Mouse (Mus musculus): Measurements from ENCODE around the gene Gatd1.
A peak's percentile ranks its signal among the peaks of the same experiment; 100 is the strongest.

Gatd1 gene

DNA sequence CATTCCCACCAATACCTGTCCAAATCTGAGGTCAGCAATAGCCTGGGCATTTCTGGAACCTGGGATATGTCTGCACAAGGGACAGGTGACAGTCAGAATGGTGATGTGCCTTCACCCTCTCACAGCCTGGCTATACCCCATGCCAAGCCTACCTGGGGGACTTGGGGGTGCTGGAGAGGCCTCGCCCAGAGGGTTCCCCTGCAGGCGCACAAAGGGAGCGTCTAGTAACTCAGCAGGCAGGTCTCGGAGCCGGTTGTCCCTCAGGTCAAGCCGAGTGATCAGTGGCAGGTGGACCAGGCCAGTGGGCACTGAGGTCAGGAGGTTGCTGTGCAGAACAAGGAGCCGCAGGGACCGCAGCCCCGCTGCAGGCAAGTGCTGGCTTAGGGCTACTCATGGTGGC lies 27.5 kb upstream of the Gatd1 start:
- no peak for DNase-seq

DNA sequence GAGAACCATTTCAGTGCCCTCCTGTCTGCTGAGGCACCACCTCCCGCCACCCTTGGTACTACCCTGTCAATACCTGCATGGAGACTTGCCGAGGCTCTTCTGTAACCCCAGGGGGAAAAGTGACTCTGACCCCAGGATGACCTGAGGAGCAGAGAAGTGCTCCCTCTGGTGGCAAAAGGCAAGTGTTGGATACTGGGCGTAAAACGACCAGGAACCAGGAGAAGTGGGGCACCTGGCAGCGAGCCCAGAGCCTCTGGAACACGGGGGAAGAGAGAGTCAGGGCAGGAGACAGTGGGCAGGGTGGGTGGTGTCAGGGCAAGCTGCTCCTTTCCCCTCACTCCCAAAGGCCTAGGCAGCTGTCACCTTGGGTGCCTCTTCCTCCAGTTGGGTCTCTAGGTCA lies 26.7 kb upstream of the Gatd1 start:
- no peak for DNase-seq

DNA sequence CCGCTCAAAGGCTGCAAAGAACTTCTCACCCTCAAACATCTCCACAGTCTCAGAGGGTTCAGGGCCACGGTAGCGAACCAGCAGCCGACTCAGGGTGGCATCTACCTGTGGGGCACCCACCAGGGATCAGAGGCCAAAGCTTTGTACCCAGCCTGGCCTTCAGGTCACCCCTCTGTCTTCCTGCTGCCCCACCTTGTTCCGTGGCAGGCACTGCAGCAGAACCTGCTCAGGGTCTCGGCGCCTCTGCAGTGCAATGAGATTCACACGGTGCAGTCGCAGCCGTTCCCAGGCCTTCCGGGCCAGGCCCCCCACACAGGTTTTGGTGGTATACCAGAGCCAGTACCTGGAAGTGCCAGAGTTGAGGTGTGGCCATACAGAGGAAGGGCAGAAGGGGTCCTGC lies 25.9 kb upstream of the Gatd1 start:
- no peak for DNase-seq

DNA sequence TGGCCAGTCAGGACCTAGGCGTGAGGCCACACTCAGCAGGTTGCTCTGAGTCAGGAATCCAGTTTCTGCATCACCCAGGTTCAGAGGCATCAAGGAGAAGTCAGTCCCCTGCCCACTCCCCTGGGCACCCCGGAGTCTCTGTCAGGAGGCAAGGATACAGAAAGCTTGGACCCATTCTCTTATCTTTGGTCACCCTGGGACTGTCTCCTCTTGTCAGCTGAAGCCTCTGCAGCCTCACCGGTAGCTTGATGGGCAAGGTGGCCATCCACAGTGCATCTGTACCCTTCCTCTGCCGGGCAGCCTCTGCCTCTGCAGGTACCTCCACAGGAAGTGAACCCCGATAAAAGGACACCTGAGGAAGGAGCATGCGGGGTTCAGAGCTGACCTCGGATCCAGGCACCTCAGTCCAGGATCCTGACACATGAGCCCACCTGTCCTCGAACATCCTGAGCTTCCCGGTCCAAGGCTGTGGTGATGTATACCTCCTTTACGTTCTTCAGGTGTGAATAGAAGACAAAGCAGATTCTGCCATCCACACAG lies 25.3 kb upstream of the Gatd1 start:
- DNase-seq = no peak

DNA sequence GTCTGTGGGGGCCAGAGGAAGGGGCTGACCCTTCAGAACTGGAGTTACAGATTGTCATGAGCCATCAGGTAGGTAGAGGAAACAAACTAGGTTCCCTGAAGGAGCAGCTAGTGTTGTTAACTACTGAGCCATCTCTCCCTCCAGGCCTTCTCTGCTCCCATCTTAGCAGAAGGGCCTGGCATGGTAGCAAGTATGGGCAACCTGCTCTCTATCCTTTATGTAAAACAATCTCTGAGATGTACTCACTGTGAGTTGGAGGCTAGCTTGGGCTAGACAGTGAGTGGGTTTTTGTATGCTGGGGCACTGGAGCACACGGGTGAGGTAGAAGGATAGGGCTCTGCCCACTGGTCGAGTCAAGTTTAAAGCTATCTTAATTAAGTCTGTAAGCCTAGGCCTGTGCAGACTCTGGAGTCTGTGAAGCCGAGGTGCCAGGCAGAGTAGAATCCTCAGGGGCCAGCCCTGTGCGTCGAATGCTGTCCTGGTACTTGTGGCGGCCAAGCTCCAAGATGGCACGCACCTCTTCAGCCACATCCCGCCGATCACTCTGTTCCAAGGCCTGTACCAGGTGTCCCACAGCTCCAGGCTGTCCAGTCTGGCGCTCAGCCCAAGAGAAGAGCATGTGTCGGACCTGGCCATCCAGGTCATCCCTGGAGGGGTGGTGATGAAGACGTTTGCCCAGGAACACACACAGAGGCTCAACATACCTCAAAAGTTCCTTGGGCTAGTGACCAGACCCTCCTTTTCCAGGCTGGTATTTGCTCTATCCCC lies 24.4 kb upstream of the Gatd1 start:
- DNase-seq = no peak

DNA sequence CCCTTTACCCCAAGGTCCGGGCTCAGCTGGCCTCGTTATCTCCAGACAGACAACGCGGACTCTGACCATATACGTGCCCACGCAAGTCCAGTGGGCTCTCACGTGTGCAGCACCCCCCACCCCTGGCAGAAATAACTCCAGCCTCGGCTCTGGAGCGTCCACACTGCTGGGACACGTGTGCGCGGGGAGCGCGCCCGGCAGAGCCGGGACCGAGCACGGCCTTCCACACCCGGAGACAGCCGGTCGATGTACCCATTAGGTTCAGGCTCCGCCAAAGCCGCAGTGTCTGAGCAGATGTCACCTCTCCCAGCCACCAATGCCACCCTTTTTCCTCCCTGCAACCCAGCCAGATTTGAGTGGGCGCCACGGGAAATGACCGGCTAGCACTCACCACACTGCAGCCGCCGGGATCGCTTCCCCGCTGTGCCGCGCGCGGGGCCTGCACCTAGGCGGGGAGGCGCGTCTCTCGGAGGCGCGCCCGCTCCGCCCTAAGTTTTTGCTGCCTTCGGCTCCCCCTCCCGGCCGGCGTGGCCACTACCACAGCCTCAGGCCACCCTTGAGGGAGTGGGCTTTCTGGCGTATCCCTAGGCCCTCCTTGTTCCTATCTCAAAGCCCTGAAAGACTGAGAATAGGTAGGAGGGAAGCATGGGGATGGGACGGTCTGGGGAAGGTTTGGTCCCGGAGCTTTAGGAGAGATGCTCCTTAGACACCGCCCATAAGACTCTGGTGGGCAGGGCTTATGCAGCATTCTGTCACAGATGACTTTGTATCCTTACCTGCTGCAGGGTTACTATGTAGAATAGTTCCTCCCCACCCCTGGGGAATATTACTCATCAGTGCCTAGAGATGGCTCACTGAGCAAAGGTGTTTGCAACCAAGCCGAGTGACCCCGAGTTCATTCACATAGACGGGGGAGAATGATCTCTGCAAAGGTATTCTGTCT lies 23.5 kb upstream of the Gatd1 start, which contains the start of gene Slc25a22:
Gene Slc25a22 (minus strand): TSS at position 715 of the 943 bp plus-strand sequence.
- peak; percentile 82 for DNase-seq

DNA sequence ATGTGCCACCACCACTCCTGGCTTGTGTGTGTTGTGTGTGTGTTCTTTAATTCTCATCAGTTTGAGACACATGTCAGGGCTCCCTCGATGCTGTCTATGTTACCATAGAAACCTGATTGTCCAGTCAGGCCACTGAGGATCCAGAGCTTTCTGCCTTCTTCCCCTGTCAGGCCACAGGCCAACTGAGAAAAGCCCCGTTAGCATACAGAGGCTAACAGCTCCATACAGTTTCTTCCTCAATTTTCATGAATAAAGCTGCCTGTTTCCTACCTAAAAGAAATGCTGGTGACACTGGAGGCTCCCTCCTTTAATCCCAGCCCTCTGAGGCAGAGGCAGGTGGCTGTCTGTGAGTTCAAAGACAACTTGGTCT lies 22.6 kb upstream of the Gatd1 start:
- no peak for DNase-seq

DNA sequence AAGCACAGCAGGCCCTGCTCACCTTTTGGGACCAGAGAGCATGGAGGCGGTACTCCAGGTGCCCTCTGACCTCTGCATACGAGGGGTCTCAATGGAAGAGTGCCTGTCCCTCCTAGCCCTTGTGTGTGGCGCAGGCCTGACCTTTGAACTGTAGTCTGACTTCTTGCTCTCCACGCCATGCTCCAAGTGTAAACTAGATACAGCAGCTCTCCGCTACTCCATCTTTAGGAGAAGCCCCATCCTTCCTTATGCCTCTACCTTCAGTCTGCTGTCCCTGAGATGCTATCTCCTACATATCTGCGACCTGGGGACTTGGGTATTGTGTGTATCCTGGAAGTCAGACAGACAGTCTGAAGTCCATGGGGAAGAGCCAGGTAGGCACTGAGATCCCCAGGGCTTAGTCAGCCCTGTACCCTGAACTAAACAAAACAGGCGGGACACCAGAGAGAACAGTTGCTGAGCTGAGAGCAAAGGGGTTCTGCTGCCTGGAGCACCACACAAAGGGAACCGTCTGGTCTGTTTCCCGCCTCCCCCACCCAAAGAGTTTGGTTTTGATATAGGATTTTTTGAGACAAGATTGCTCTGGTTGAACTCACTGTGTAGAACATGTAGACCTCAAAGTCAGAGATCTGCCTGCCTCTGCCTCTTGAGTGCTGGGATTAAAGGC lies 22.1 kb upstream of the Gatd1 start:
- DNase-seq = no peak

DNA sequence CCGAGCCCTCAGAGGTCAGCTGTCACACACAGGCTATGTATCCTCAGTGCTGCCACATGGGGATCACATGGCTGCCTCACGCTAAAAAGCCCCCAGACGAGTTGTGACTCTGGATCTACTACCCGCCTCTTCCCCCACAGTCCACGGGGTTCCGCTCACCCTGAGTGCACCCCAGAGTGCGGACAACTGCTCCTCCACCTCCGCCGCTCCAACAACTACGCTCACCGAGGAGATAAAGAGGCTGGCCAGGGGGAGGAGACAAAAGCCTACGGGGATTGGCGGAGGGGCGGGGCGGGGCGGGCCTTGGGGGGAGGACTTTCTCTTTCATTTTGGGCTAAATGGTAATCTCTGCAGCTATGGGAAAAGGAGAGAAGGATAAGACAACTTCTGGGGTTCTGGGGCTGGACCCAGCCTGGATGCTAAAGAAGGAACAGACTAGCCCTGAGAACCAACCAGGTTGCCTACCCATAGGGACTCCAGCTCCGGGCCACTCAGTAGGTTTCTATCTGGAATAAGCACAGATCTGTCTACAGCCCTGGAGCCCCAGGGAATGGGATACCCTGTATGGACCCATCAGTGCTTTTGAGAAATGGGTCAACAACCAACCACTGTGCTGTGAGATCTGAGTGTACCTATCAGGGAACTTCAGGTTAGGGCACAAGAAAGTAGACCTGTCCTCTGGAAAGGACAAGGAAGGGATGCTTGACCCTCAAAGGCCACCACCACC lies 21.4 kb upstream of the Gatd1 start:
- no peak for DNase-seq

DNA sequence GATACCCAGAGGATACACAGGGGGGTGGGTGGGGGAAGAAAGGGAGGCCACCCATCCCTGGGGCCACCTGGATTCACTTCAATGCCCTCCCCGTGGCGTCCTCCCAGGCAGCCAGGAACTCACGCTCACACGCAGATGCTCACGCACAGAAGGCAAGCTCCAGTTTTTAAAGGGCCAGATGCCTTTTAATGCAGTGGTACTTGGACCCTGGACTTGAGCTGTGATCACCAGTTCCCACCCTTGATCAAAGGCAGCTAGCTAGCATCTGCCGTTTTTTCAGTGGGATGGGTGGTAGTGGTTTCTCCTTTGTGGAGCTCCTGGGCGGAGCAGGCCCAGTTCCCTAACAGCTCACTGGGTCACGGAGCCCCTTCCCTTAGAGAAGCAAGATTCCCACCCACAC lies 20.5 kb upstream of the Gatd1 start:
- no peak for DNase-seq

DNA sequence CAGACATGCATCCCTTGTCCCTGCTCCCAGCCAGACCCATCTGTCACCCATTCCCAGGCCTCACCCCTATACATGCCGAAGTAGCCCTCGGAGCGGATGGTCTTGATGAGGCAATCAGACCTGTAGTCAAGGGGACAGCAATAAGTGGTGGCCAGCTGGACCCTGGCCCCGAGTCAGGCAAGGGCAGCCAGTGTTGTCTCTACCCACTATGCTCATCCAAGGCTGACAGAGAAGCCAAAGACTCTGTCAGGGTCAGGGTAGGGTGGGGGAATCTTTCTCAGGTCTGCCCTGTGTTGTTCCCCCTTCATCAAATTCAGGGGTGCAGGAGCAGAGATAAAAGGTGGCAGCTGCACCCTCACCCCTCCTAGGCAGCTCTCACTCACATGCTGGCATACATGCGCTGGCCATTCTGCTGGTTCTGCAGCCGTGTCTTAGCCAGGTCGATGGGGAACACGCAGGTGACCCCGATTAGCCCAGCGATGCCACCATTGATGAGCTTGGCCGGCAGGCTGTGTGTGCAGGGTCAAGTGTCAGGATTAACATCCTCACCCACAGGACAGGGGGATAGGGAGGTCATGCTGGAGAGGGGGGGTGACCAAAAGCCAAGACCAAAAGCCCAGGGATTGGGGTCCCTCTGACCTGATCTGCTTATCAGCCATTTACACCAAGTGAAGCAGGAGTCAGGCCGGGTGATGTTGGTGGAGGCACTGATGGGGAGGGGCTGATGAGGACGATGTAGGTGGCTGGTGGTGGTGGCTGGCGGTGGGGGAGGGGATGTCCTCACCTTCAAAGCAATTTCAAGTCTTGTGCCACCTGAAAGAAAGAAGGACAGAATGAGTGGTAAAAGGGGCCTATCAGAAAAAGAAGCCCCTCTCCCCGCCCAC lies 19.8 kb upstream of the Gatd1 start:
- DNase-seq = no peak

DNA sequence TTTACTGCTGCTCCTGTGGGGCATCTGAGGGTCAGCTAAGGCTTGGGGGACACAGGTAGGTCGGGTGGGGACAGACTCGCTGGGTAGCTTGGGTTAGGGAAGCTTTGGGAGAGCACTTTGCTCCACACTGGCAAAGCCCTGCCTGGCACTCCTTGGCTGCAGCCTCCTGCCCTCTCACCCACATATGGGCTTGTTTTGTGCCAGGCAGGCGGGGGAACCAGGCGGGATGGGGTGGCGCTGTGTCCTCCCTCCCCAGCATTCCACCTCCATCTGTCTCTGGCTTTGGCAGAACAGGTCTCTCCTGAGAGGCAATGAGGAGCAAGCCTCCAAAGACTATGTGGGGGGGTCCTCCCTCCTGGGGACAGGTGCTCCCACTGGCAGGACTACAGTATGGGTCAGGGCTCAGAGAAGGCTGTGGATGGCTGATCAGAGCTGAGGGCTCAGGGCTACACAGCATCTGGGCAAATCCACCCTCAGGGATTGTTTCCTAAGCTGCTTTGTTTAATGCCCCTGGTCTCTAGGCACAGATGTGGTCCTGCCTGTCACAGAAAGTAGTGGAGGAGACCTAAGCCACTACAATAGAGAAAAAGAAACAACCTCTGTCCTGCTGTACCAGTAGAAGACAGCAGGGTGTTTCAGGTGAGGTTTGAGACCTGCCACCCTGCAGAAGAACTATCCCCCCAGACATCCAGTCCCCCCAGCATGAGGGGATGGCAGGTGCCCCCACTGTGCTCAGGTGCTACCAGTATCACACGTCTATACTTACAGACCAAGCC lies 19.0 kb upstream of the Gatd1 start:
- DNase-seq = no peak

DNA sequence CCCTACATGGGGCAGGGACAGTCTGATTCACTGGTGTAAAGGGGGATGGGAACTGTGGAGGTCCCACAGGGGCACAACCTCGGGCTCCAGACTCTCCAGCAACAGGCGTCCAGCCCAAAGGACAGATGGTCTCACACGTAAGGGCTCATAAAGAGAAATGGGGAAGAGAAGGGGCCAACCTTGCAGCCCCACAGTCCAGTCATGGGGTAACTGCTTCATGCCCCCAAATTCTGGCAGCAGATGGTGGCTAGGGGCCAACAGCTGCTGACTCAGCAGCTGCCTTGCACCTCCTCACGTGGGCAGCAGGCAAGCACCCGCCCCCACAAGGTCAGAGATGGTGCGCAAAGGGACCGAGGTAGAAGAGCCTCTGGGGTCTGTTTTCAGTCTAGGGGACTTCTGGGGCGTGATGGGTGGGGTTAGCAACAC lies 18.3 kb upstream of the Gatd1 start:
- no peak for DNase-seq

DNA sequence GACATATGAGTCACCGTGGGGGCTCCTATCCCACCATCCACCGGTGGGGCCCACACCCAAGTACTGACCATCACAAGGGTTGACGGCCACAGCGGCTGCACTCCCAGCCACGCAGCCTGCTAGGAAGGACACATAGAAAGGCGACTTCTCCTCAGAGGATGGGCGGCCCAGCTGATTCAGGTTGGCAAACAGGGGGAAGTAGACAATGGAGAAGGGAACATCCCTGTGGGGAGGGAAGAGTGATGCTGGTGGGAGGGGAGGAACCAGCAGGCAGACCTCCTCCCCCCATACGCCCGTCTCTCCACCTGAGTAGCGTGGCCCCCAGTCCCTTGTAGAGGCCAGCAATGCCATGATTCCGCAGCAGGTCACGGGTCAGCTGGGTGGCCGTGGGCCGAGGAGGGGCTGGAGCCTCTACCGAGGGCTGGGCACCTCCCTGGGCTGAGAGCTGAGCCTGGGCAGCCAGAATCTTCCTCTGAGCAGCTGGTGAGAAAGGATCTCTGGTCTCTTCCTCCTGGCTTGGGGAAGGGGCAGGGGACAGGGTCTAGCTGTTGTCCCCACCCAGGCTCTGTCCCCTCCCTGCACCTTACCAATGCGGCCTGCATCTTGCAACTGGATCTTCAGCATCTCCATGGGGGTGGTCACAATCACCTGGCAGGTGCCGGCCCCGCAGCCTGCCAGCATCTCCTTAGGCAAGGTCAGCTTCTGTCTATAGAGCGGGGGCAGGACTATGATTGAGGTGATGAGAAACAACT lies 17.7 kb upstream of the Gatd1 start:
- no peak for DNase-seq

DNA sequence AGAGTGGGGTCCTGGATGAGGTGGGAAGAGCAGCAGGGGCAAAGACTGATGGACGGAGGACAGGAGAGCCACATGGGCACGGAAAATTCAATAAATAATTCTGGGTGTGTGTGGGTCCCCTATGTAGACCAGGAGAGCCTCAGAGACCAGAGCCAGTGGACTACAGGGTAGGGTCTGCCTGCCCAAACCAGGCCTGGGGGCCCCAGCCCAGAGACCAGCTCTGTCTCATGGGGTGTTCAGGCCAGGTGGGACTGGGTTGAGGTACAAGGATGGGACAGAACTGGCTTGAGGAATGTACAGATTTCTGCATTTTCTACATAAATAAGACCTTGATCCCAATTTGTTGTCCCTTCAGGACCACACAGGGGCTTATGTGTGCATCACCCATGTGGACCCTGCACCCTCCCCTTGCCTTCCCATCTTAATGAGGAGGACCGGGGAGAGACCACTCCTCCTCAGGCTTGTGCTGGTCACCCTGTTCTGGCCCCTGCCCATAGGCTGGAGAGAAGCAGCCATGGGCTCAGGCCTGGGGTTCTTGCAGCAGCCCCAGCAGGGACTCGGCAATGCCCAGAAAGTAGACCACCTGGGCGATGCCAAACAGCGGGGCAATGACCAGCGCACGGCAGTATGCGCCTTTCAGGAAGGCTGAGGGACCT lies 16.8 kb upstream of the Gatd1 start:
- no peak for DNase-seq

DNA sequence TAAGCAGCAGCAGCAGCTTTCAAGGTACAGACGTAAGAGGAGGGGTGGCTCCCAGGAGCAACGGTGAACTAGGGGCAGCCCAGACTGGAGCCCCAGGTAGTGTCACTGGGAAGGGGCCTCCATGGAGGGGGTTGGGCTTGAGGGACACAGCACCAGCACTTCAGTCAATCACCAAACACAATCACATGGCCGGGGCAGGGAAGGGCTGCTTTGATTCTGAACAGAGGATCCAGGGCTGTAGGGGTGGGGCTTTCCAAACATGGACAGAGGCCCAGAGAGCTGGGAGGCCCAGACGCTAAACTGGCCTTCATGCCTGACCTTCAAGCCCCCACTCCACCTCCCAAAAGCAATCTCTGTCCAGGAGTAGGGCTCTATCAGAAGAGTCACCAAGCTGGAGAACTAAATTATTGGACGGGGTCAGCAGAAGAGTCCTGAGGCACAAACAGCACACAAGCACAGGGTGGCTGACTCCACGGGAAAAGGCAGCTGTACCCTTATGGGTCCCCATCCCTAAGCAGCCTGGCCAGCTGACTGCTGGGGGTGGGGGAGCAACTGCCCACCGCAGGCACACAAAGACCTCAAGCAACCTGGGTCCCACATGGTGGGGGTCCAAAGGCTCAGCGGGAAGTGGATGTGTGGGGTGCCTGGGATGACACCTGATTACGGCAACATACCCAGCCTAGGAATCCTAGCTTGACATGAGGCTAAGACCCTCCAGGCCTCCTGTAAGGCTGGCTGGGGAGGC lies 16.1 kb upstream of the Gatd1 start:
- DNase-seq = no peak

DNA sequence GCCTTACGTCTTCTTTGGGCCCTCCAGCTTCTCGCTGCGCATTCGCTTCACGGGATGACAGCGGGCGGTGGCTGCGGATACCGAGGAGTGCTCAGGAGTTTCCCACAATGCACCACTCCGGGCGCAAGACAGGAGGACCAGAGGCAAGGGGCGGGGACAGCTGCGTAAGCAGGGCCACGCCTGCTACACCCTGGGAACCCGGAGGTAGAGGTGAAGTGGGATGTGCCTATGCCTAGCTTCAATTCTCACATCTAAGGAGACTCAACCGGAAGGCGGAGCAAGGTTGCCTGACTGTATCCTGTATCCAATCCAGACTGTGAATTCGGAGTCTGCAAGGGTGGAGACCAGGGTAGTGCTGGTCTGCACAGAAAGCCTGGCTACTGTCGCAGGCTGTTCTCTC lies 15.4 kb upstream of the Gatd1 start, which contains the start of gene Cend1:
Gene Cend1 (minus strand): TSS at position 182 of the 400 bp plus-strand sequence.
- peak; percentile 94 for DNase-seq

DNA sequence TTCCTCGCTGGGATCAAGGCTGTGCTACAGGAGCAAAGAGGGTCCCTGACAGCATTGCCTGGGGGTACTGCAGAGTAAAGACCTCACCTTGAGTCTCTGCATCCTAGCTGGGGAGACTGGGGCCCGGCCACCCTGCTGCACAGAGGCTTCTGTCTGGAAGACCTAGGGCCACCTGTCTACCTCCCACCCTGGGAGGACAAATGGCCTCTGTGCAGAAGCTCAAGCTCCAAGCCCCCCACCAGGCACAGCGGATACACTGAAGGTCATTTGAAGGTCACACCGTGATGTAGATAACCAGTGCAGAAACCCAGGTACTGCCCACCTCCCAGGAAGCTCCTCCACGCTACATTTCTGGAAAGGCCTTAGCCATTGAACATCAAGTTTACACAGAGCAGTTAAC lies 14.8 kb upstream of the Gatd1 start:
- no peak for DNase-seq
